Mouse (Mus musculus): Measurements from ENCODE around the gene Zfp462.

- TF ChIP-seq CTCF (IDR thresholded peaks at IDR 0.05; ENCODE audit: insufficient read depth, low read depth, low read length) (no peak), POLR2A (IDR thresholded peaks at IDR 0.05; ENCODE audit: insufficient read depth, low read depth, low read length) (no peak)
These were observed 39.7 kb downstream of the Zfp462 start for GRCm38 (mm10) chr4:54984502-54984901.
